Mouse (Mus musculus) thymus, adult 2 months (tissue): Measurements from ENCODE around the gene Fkbp6. TPM values are rescaled to one million over a fixed set of nuclear protein-coding genes. Genes with fewer than 3 reads are reported as not detected.

Experiments
- DNase-seq: peaks from one replicate; pipeline ENCODE4 v3.0.0; 2021
- H3K27ac ChIP-seq: fragments of 200-500 bp; 2 replicates; pipeline ENCODE4 v1.5.1; 2012; ENCODE audit warnings: low read length, control low read depth; ENCODE audit not compliant: control insufficient read depth, insufficient read depth
- H3K27me3 ChIP-seq: fragments of 200-500 bp; 2 replicates; pipeline ENCODE4 v1.6.1; 2012; ENCODE audit warnings: mild to moderate bottlenecking, low read length, moderate library complexity, mixed read lengths; ENCODE audit not compliant: control insufficient read depth, insufficient read depth
- H3K36me3 ChIP-seq: fragments of 200-500 bp; 2 replicates; pipeline ENCODE4 v1.6.1; 2012; ENCODE audit warnings: mild to moderate bottlenecking, low read length, moderate library complexity; ENCODE audit not compliant: control insufficient read depth, insufficient read depth
- H3K4me1 ChIP-seq: fragments of 200-500 bp; replicated peaks from 2 replicates; pipeline ENCODE4 v1.6.1; 2012; ENCODE audit warnings: low read length; ENCODE audit not compliant: control insufficient read depth, insufficient read depth
- H3K4me3 ChIP-seq: fragments of 200-500 bp; 2 replicates; pipeline ENCODE4 v1.5.1; 2012; ENCODE audit warnings: mild to moderate bottlenecking, low read length, control low read depth, moderate library complexity; ENCODE audit not compliant: control insufficient read depth, insufficient read depth
- CTCF ChIP-seq: fragments of 200-500 bp; IDR thresholded peaks from 2 replicates; pipeline ENCODE4 v1.5.1; 2012; ENCODE audit warnings: mild to moderate bottlenecking, control low read depth, low read length, moderate library complexity, borderline replicate concordance; ENCODE audit not compliant: control insufficient read depth, poor library complexity, insufficient read depth; ENCODE audit errors: extremely low read depth
- POLR2A ChIP-seq: fragments of 200-500 bp; IDR thresholded peaks from 2 replicates; pipeline ENCODE4 v1.6.1; 2012; ENCODE audit warnings: mild to moderate bottlenecking, low read length, control low read depth, moderate library complexity; ENCODE audit not compliant: control insufficient read depth, poor library complexity, insufficient read depth; ENCODE audit errors: extremely low read depth
- WGBS: fragments of 180-500 bp; shearing (Covaris S2); methylation state at CpG from one replicate; pipeline ENCODE4 v1.1.7; 2018; 5-methylcytosine and 5-hydroxymethylcytosine counted together
- polyA plus RNA-seq: library from polyadenylated mRNA; depleted of rRNA; stranded (reverse); fragments of >200 nt; gene quantifications from 2 replicates; pipeline ENCODE4 v1.2.3, GENCODE M21; 2012

The Fkbp6 gene
- polyA plus RNA-seq, 1 experiment: not detected

- Histone ChIP-seq H3K27me3 (no peaks in the 10 kb centered on the region; the same call in 1 of the 2 replicates), H3K36me3 (no peaks in the 10 kb centered on the region), H3K27ac (no peak overlapping the region), H3K4me3 (no peak overlapping the region), H3K4me1 (peaks cover 2% of the 10 kb centered on the region)
- 95% methylated on average over 3 of the region's 3 CpGs for whole genome bisulfite sequencing
- no peak for TF ChIP-seq CTCF
- no peak for TF ChIP-seq POLR2A
- no peak for DNase-seq
Measured at GRCm38 (mm10) chr5:135256166-135256565, 93.7 kb downstream of the Fkbp6 start.

- Histone ChIP-seq H3K27ac (no peak overlapping the region), H3K4me3 (no peak overlapping the region), H3K4me1 (peaks cover 15% of the 10 kb centered on the region), H3K27me3 (peaks cover 7% of the 10 kb centered on the region; the same call in 1 of the 2 replicates), H3K36me3 (no peaks in the 10 kb centered on the region)
- 68% methylated on average over 12 of the region's 12 CpGs for WGBS
- no peak for DNase-seq
- TF ChIP-seq CTCF (no peak), POLR2A (no peak)
Measured at GRCm38 (mm10) chr5:135253741-135254401, 96.0 kb downstream of the Fkbp6 start.

- Histone ChIP-seq H3K4me3 (peak within 1 kb of the TSS; percentile 45), H3K36me3 (peaks cover 6% of the 10 kb centered on the region), H3K4me1 (peaks cover 15% of the 10 kb centered on the region), H3K27ac (no peak within 1 kb of the TSS), H3K27me3 (peaks cover 7% of the 10 kb centered on the region; the same call in 1 of the 2 replicates)
- peak; percentile 71 for DNase-seq
- WGBS: under 1% methylated on average over 51 of the region's 51 CpGs
- TF ChIP-seq POLR2A (no peak; the same call in 1 of the 2 replicates), CTCF (no peak)
Measured at GRCm38 (mm10) chr5:135251079-135251454, 98.8 kb downstream of the Fkbp6 start, which contains the start of gene Fzd9. Gene Fzd9, minus strand, starts transcription at chr5:135251230.

GRCm38 (mm10) chr5:135250186-135251078, 99.4 kb downstream of the Fkbp6 start:
- H3K36me3 ChIP-seq: peaks cover 12% of the 10 kb centered on the region
- TF ChIP-seq CTCF (no peak), POLR2A (no peak)
- peak; percentile 10 for DNase-seq
- peak overlapping the region; percentile 45 for H3K4me3 ChIP-seq
- peaks cover 15% of the 10 kb centered on the region for H3K4me1 ChIP-seq
- H3K27ac ChIP-seq: no peak overlapping the region
- WGBS: 3% methylated on average over 89 of the region's 92 CpGs
- peaks cover 7% of the 10 kb centered on the region; the same call in 1 of the 2 replicates for H3K27me3 ChIP-seq

- no peak for DNase-seq
- 95% methylated on average over 16 of the region's 16 CpGs for WGBS
- TF ChIP-seq POLR2A (no peak), CTCF (no peak)
- Histone ChIP-seq H3K27me3 (peaks cover 7% of the 10 kb centered on the region; the same call in 1 of the 2 replicates), H3K4me3 (no peak overlapping the region), H3K36me3 (peaks cover 24% of the 10 kb centered on the region), H3K27ac (no peak overlapping the region), H3K4me1 (peaks cover 15% of the 10 kb centered on the region)
Measured at GRCm38 (mm10) chr5:135248956-135249676, 100.7 kb downstream of the Fkbp6 start.

- peaks cover 15% of the 10 kb centered on the region for H3K4me1 ChIP-seq
- no peak overlapping the region for H3K27ac ChIP-seq
- WGBS: 87% methylated on average over 9 of the region's 9 CpGs
- no peak for DNase-seq
- peaks cover 7% of the 10 kb centered on the region; the same call in 1 of the 2 replicates for H3K27me3 ChIP-seq
- H3K4me3 ChIP-seq: no peak overlapping the region
- peaks cover 40% of the 10 kb centered on the region for H3K36me3 ChIP-seq
- no peak for TF ChIP-seq POLR2A
- TF ChIP-seq CTCF: no peak
Measured at GRCm38 (mm10) chr5:135247337-135247736, 102.5 kb downstream of the Fkbp6 start.

- Histone ChIP-seq H3K27ac (no peak overlapping the region), H3K4me1 (peaks cover 15% of the 10 kb centered on the region), H3K4me3 (no peak overlapping the region), H3K36me3 (peaks cover 48% of the 10 kb centered on the region), H3K27me3 (peaks cover 7% of the 10 kb centered on the region; the same call in 1 of the 2 replicates)
- no peak for DNase-seq
- WGBS: 84% methylated on average over 4 of the region's 4 CpGs
- TF ChIP-seq CTCF: no peak
- no peak for TF ChIP-seq POLR2A
Measured at GRCm38 (mm10) chr5:135246531-135246930, 103.3 kb downstream of the Fkbp6 start.
